Mouse (Mus musculus): ENCODE results near the gene Trmt2b. TPM values are rescaled to one million over a fixed set of nuclear protein-coding genes. Genes with fewer than 3 reads are reported as not detected.

Trmt2b gene
- polyA plus RNA-seq, 1 experiment = 11.8 TPM

DNA sequence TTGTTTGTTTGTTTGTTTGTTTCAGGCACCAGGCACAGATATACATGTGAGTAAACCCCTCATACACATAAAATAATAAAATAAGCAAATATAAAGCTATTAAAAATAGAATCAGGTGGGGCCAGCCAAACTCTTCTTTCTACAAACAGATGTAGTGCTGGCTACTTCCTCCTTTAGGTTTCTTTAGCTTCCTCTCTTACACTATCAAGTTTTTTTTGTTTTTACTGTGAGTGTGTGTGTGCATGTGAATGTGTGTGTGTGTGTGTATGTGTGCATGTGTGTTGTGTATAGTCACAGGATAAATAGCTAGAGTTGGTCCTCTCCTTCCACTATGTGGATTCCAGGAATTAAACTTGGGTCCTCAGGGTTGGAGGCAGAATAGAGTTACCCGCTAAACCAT, 102.1 kb downstream of the Trmt2b start:
- Histone ChIP-seq H3K36me3 (ENCODE audit: control insufficient read depth, insufficient read depth, low read length) (no peaks in the 10 kb centered on the region), H3K4me1 (replicated peaks; ENCODE audit: control insufficient read depth, insufficient read depth, low read length) (no peaks in the 10 kb centered on the region; the same call in 1 of the 2 replicates), H3K4me3 (ENCODE audit: control insufficient read depth, insufficient read depth, low read length) (no peak overlapping the region), H3K27me3 (ENCODE audit: control insufficient read depth, insufficient read depth, low read length) (no peaks in the 10 kb centered on the region), H3K27ac (ENCODE audit: control insufficient read depth, insufficient read depth, low read length) (no peak overlapping the region)
- TF ChIP-seq POLR2A (IDR thresholded peaks at IDR 0.05; ENCODE audit: control insufficient read depth, extremely low read depth, insufficient read depth, low read length, poor library complexity) (no peak), CTCF (IDR thresholded peaks at IDR 0.05; ENCODE audit: borderline replicate concordance, control insufficient read depth, extremely low read depth, insufficient read depth, low read length, poor library complexity) (no peak)
- WGBS = 95% methylated on average over 1 of the region's 1 CpGs
- DNase-seq = no peak

Other genes starting within 250 kb of the Trmt2b start
- gene Cstf2, start 217.8 kb downstream of the Trmt2b start, polyA plus RNA-seq (2012; rRNA removed) = 47.2 and 49.6 TPM in 2 replicates
- gene Xkrx, start 114.9 kb downstream of the Trmt2b start, polyA plus RNA-seq (2012; rRNA removed) = 15.1 and 19.1 TPM in 2 replicates
- gene Arl13a, start 89.5 kb downstream of the Trmt2b start, polyA plus RNA-seq (2012; rRNA removed) = not detected in 2 replicates
- 0.19 and 0.34 TPM in 2 replicates for gene Nox1, start 55.0 kb downstream of the Trmt2b start, polyA plus RNA-seq (2012; rRNA removed)
- 1.9 and 2.3 TPM in 2 replicates for gene Tmem35a, start 18.2 kb upstream of the Trmt2b start, polyA plus RNA-seq (2012; rRNA removed)
- gene Cenpi, start 31.1 kb upstream of the Trmt2b start, polyA plus RNA-seq (2012; rRNA removed) = 5.5 and 6.4 TPM in 2 replicates
- gene Drp2, start 127.6 kb upstream of the Trmt2b start, polyA plus RNA-seq (2012; rRNA removed) = 0.97 and 1.1 TPM in 2 replicates
- gene Taf7l, start 199.5 kb upstream of the Trmt2b start, polyA plus RNA-seq (2012; rRNA removed) = not detected in 2 replicates